Mouse (Mus musculus): Measurements from ENCODE around the gene Alx1. TPM values are rescaled to one million over a fixed set of nuclear protein-coding genes. Genes with fewer than 3 reads are reported as not detected.

Gene Alx1
- polyA plus RNA-seq (2014; fragmentation: Illumina TruSeq; extraction: RNeasy Lipid Tissue Mini Kit (QIAGEN cat#74804); ENCODE audit: low read depth, low replicate concordance) = 23.8 TPM

GRCm38 (mm10) chr10:103029730-103030490 is at the start of gene Alx1:
Alx1 (minus strand) TSS chr10:103030215.

Other genes starting within 250 kb of the Alx1 start
- 93.0 TPM for gene Lrriq1, start 206.1 kb upstream of the Alx1 start, polyA plus RNA-seq (2014; fragmentation: Illumina TruSeq; extraction: RNeasy Lipid Tissue Mini Kit (QIAGEN cat#74804); ENCODE audit: low read depth, low replicate concordance)